Comparison of ENCODE assay signal across 16 mouse cellular contexts in genomic region chr7:46745816-46746215, GRCm38 (mm10). TPM values are rescaled to one million over a fixed set of nuclear protein-coding genes. Genes with fewer than 3 reads are reported as not detected.
DNase-seq lines count a peak whose midpoint lies in the region; TF ChIP-seq lines count a peak whose summit lies in the region.
"Had no signal": no experiment of that assay in that cellular context is flagged by ENCODE, and none has a peak within 500 bp of the region (broad histone marks: within the 10 kb centered on the region; RNA-seq: fewer than 3 reads in every experiment).

No protein-coding gene starts in this region.

- H3K27ac ChIP-seq in gastrocnemius, adult 2 months: peak overlapping the region; percentile 56
- H3K27ac ChIP-seq: limb, embryonic 10.5 days; liver, embryonic 12.5 days; macrophage; midbrain, embryonic 13.5 days; stomach, postnatal 0 days had no signal

- intact Hi-C loops in gastrocnemius, adult 2 months (cut with DNase I): loop anchor here (2.0 kb wide), 1 partner anchor 25 kb away; no protein-coding TSS in a partner anchor

- H3K4me3 ChIP-seq in gastrocnemius, adult 2 months: no peak overlapping the region
- H3K4me3 ChIP-seq: limb, embryonic 10.5 days; liver, embryonic 12.5 days; midbrain, embryonic 13.5 days had no signal

- TF ChIP-seq CTCF in gastrocnemius, adult 2 months (IDR thresholded peaks at IDR 0.05): no peak

- DNase-seq in gastrocnemius, adult 2 months: peak; percentile 46
- DNase-seq in gastrocnemius, adult 8-10 months (ENCODE audit: low spot score in 2 of 2): no peak
- peak; percentile 9 for DNase-seq in ovary, postnatal 36 days (ENCODE audit: low spot score)
- no peak for DNase-seq in ovary, adult 18-20 months (ENCODE audit: low spot score)
- peak; percentile 23 for DNase-seq in lung, postnatal 14 days
- no peak for DNase-seq in spleen, postnatal 14 days (ENCODE audit: low spot score in 2 of 2)
- no peak for DNase-seq in kidney, postnatal 25 days
- DNase-seq: cerebellum, adult 11 months; cerebellum, postnatal 36 days; thymus, postnatal 25 days had no signal

RNA-seq across cellular contexts. Expression of gene Saa1, which starts 3.0 kb away (rescaled TPM):
- not detected for total RNA-seq in gastrocnemius, adult 2 months (2021)
- not detected for total RNA-seq in gastrocnemius, adult 8-10 months (2022)
- total RNA-seq: layer of hippocampus, adult 18-20 months had no signal

RNA-seq across cellular contexts. Expression of gene Saa2, which starts 5.8 kb away (rescaled TPM):
- not detected for total RNA-seq in gastrocnemius, adult 2 months (2021)
- not detected for total RNA-seq in gastrocnemius, adult 8-10 months (2022)
- total RNA-seq: layer of hippocampus, adult 18-20 months had no signal

RNA-seq across cellular contexts. Expression of gene Saa4, which starts 13.4 kb away (rescaled TPM):
- not detected for total RNA-seq in gastrocnemius, adult 2 months (2021)
- total RNA-seq in gastrocnemius, adult 8-10 months (2022): not detected
- total RNA-seq: layer of hippocampus, adult 18-20 months had no signal

RNA-seq across cellular contexts. Expression of gene Saa3, which starts 30.3 kb away (rescaled TPM):
- total RNA-seq in gastrocnemius, adult 2 months (2021): not detected
- total RNA-seq in gastrocnemius, adult 8-10 months (2022): not detected
- total RNA-seq: layer of hippocampus, adult 18-20 months had no signal

RNA-seq across cellular contexts. Expression of gene Saal1, which starts 35.3 kb away (rescaled TPM):
- total RNA-seq in gastrocnemius, adult 2 months (2021): 1 to 10 TPM; 2.7 to 3.3 TPM
- total RNA-seq in gastrocnemius, adult 8-10 months (2022): 1 to 10 TPM; 2.5 to 3.7 (median 3.4) TPM

Comparison
In these comparisons a context has a peak if more than half of its experiments do, and no peak if none do; other contexts are left out.
1. DNase-seq: peak in gastrocnemius, adult 2 months (single experiment), ovary, postnatal 36 days (single experiment) and lung, postnatal 14 days (single experiment); none in gastrocnemius, adult 8-10 months (0 of 2), ovary, adult 18-20 months (single experiment), spleen, postnatal 14 days (0 of 2) and kidney, postnatal 25 days (0 of 2).